Mouse (Mus musculus) bone marrow, adult 2 months (tissue): ENCODE measurements around the gene Spryd7.
"Not testable (repeated sequence)": the region's sequence is repeated elsewhere in the genome, so short reads cannot be mapped to it uniquely, and the experiment has no call there.

Source experiments
- CTCF ChIP-seq: fragments of 200-500 bp; IDR thresholded peaks from 2 replicates; pipeline ENCODE4 v1.5.1; 2011; ENCODE audit warnings: low read length, control low read depth; ENCODE audit not compliant: control insufficient read depth, insufficient read depth
- POLR2A ChIP-seq: fragments of 200-500 bp; IDR thresholded peaks from 2 replicates; pipeline ENCODE4 v1.6.1; 2011; ENCODE audit warnings: low read depth, mild to moderate bottlenecking, control low read depth, low read length, borderline replicate concordance; ENCODE audit not compliant: control insufficient read depth

GRCm38 (mm10) chr14:61606088-61606487 is 49.4 kb upstream of the Spryd7 start:
- not testable (repeated sequence) for TF ChIP-seq CTCF, POLR2A
